ENCODE assay signal across 8 mouse cellular contexts in the genomic region with DNA sequence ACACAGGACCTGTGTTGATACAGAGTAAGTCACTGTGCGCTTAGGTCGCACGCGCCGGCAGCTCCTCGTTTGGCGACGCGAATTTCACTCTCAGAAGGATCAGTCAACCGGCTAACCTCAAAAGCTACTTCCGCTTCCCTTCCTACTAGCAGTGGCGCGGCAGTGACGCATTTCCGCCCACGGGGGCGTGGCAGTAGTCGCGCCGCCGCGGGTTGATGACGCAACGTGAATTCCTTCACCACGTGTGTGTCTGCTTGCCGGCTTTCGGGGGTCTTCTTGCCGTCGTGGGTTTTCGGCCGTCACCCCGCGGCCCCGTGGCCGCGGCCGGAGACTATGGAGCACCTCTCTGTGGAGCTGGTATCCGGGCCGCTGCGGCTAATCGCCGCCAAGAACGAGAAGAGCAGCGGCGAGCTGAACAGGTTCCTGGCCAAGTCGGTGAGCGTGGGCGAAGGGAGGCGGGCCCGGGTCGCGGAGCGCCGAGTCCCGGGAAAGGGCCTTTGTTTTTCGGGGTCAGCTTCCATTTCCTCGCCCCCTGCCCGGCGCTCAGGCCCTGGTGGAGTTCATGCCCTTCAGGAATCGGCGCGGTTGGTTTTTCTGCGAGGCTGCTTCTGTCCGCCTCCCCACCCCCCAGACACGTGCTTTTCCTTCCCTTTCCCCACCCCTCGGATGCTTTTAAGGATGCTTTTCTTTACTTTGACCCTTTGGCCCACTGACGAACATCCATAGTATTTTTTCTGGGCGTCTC. TPM values are rescaled to one million over a fixed set of nuclear protein-coding genes. Genes with fewer than 3 reads are reported as not detected.
DNase-seq lines count a peak whose midpoint lies in the region; ATAC-seq lines count a peak whose summit lies in the region.

A gene (plus strand): TSS at position 202 of the 745 bp plus-strand sequence.

- no peaks in the 10 kb centered on the region for H3K9me3 ChIP-seq in hindbrain, embryonic 16.5 days (ENCODE audit: control insufficient read depth, low read length)

- peak; percentile 94 for ATAC-seq in hindbrain, embryonic 16.5 days

- H3K4me2 ChIP-seq in hindbrain, embryonic 16.5 days (ENCODE audit: low read length) = peak within 1 kb of the TSS; percentile 59

- peak within 1 kb of the TSS; percentile 68 for H3K4me3 ChIP-seq in hindbrain, embryonic 16.5 days (ENCODE audit: low read length)
- H3K4me3 ChIP-seq in macrophage (ENCODE audit: inconsistent target) = peak within 1 kb of the TSS; percentile 77

- WGBS in hindbrain, embryonic 16.5 days = under 1% methylated on average over 68 of the region's 68 CpGs
- WGBS in macrophage (ENCODE audit: missing documents) = under 1% methylated on average over 67 of the region's 68 CpGs

- DNase-seq in WW6 (ENCODE audit: low read depth, low spot score) = peak; percentile 83
- DNase-seq in cerebellum, postnatal 4 days (ENCODE audit: low spot score in 2 of 2) = peak; percentile 94 to 97
- peak; percentile 94 for DNase-seq in gastrocnemius, adult 18-20 months (ENCODE audit: low spot score)
- DNase-seq in left cerebral cortex, adult 18-20 months (ENCODE audit: low spot score in 2 of 2) = peak; percentile 97 to 99
- peak; percentile 96 for DNase-seq in right cerebral cortex, adult 18-20 months
- DNase-seq in urinary bladder, postnatal 10 days (ENCODE audit: low spot score) = peak; percentile 71

- peaks cover 11% of the 10 kb centered on the region for H3K4me1 ChIP-seq in hindbrain, embryonic 16.5 days (ENCODE audit: control insufficient read depth, insufficient read depth, low read depth, low read length)

- peaks cover 3% of the 10 kb centered on the region; the same call in 1 of the 2 replicates for H3K36me3 ChIP-seq in hindbrain, embryonic 16.5 days (ENCODE audit: control insufficient read depth, insufficient read depth, low read length)
- H3K36me3 ChIP-seq in macrophage (ENCODE audit: inconsistent target) = no peaks in the 10 kb centered on the region

- peaks cover 48% of the 10 kb centered on the region for H3K79me2 ChIP-seq in macrophage (ENCODE audit: inconsistent target)

- H3K27me3 ChIP-seq in hindbrain, embryonic 16.5 days (replicated peaks; ENCODE audit: control insufficient read depth, insufficient read depth, low read length) = no peaks in the 10 kb centered on the region

- H3K27ac ChIP-seq in hindbrain, embryonic 16.5 days (ENCODE audit: low read depth, low read length) = peak within 1 kb of the TSS; percentile 70
- peak within 1 kb of the TSS; percentile 55 for H3K27ac ChIP-seq in macrophage

- peak within 1 kb of the TSS; percentile 66 for H3K9ac ChIP-seq in hindbrain, embryonic 16.5 days (ENCODE audit: low read depth, low read length)

RNA-seq across cellular contexts. Expression of the gene that starts here (rescaled TPM):
- total RNA-seq in gastrocnemius, adult 18-20 months (2021) = 1 to 10 TPM; 6.0 to 6.5 TPM
- polyA plus RNA-seq in hindbrain, embryonic 16.5 days (2015; fragmentation: Nextera tagmentation; extraction: Ambion mirVana) = 13.5 and 13.9 TPM in 2 replicates
- total RNA-seq in left cerebral cortex, adult 18-20 months (2021) = 10 to 100 TPM; 27.1 to 37.3 TPM
- total RNA-seq in macrophage (2018; cell fraction: chromatin; rRNA removed) = 100 to 1,000 TPM in 6 of 26 experiments, 10 to 100 TPM in 20; 51.3 to 129 (median 84.6) TPM
- 10 to 100 TPM in 1 of 26 experiments, 1 to 10 TPM in 25; 2.7 to 10.5 (median 6.5) TPM for total RNA-seq in macrophage (2018; cell fraction: cytosol; rRNA removed)
- 10 to 100 TPM; 21.0 to 75.3 (median 34.6) TPM for total RNA-seq in macrophage (2018; cell fraction: nucleus; rRNA removed)
- 3.9 to 11.0 TPM (median 5.5 TPM) in 3 replicates for polyA plus RNA-seq in macrophage (2018)

Comparison
In these comparisons a context has a peak if more than half of its experiments do, and no peak if none do; other contexts are left out.
1. Peak in every context shown above with its lines: DNase-seq, ATAC-seq, H3K4me3 ChIP-seq and H3K27ac ChIP-seq.